Mouse (Mus musculus) forebrain, embryonic 13.5 days (tissue): ENCODE results near the gene Tmem56. TPM values are rescaled to one million over a fixed set of nuclear protein-coding genes. Genes with fewer than 3 reads are reported as not detected.
A peak's percentile ranks its signal among the peaks of the same experiment; 100 is the strongest.

ENCODE experiments used
- ATAC-seq: fragments of 200-750 bp; cut with Nextera tagmentation; 2 replicates; pipeline ENCODE4 v1.8.0; 2017
- H3K27ac ChIP-seq: fragments of 300-500 bp; sonication (generic); 2 replicates; pipeline ENCODE4 v1.5.1; 2015; ENCODE audit warnings: inconsistent platforms, mild to moderate bottlenecking, moderate library complexity
- H3K27me3 ChIP-seq: fragments of 300-500 bp; sonication (generic); 2 replicates; pipeline ENCODE4 v1.6.1; 2015; ENCODE audit warnings: mild to moderate bottlenecking, inconsistent platforms
- H3K36me3 ChIP-seq: fragments of 300-500 bp; sonication (generic); 2 replicates; pipeline ENCODE4 v1.6.1; 2015; ENCODE audit warnings: mild to moderate bottlenecking, inconsistent platforms; ENCODE audit not compliant: poor library complexity, severe bottlenecking
- H3K4me1 ChIP-seq: fragments of 300-500 bp; sonication (generic); 2 replicates; pipeline ENCODE4 v1.6.1; 2015; ENCODE audit warnings: inconsistent platforms
- H3K4me2 ChIP-seq: fragments of 300-500 bp; sonication (generic); 2 replicates; pipeline ENCODE4 v1.6.1; 2015; ENCODE audit warnings: inconsistent platforms, mild to moderate bottlenecking, moderate library complexity
- H3K4me3 ChIP-seq: fragments of 300-500 bp; sonication (generic); 2 replicates; pipeline ENCODE4 v1.5.1; 2015; ENCODE audit warnings: mild to moderate bottlenecking, inconsistent platforms
- H3K9ac ChIP-seq: fragments of 300-500 bp; sonication (generic); 2 replicates; pipeline ENCODE4 v1.6.1; 2015; ENCODE audit warnings: mild to moderate bottlenecking, inconsistent platforms
- H3K9me3 ChIP-seq: fragments of 300-500 bp; sonication (generic); replicated peaks from 2 replicates; pipeline ENCODE4 v1.6.1; 2016; ENCODE audit warnings: inconsistent platforms
- WGBS: fragments of 180-500 bp; shearing (Covaris S2); methylation state at CpG from one replicate; pipeline ENCODE4 v1.1.7; 2015; 5-methylcytosine and 5-hydroxymethylcytosine counted together
- polyA plus RNA-seq: library from polyadenylated mRNA; unstranded; fragments of >200 nt; fragmentation: Nextera tagmentation; extraction: Ambion mirVana; gene quantifications from 2 replicates; pipeline ENCODE4 v1.2.1, GENCODE M21; 2015

Tmem56 gene
- polyA plus RNA-seq, 1 experiment from 2014 or later = 2.1 TPM

DNA sequence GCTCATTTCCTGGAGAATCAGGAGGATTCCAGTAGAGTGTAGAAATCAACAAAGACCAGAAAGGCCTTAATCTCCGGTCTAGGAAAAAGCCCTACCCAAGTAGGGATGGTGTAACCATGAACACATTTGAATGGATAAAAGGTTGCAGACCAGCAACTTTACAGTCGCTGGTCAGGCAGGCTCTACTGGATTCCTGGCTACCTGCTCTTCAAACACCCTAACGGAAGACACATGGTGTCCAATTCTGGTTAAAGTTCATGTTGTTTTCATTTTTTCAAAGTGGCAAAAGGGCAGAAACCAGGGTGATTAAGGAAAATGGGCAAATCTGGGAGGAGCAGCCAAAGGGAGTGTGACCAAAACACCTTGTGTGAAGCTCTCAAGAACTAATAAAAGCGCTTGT, 5.9 kb downstream of the Tmem56 start:
- no peak for ATAC-seq
- Histone ChIP-seq H3K9ac (no peak overlapping the region), H3K4me1 (no peaks in the 10 kb centered on the region), H3K36me3 (no peaks in the 10 kb centered on the region), H3K27ac (no peak overlapping the region), H3K4me3 (no peak overlapping the region), H3K27me3 (no peaks in the 10 kb centered on the region), H3K9me3 (no peaks in the 10 kb centered on the region), H3K4me2 (no peak overlapping the region)
- 84% methylated on average over 4 of the region's 4 CpGs for WGBS

DNA sequence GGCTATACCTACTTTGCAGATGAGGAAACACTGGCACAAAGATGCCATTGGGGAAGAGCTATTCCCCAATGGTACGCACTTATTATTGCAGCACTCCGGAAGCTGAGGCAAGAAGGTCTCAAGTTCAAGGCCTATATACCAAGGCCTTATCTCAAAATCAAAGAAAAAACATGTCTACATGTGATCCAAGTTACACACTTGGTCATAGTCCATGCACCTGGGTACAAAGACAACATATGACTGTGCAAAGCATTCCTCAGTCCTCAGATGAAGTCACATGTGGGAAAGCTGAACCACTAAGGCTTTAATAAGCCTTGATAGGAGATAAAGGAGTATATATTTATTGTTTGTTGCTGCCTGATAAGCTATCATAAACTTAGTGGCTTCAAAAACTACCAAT, 8.9 kb downstream of the Tmem56 start:
- Histone ChIP-seq H3K4me3 (no peak overlapping the region), H3K36me3 (no peaks in the 10 kb centered on the region), H3K27ac (no peak overlapping the region), H3K9me3 (no peaks in the 10 kb centered on the region), H3K27me3 (no peaks in the 10 kb centered on the region), H3K4me1 (no peaks in the 10 kb centered on the region), H3K9ac (no peak overlapping the region), H3K4me2 (no peak overlapping the region)
- no peak for ATAC-seq
- 96% methylated on average over 2 of the region's 2 CpGs for WGBS

DNA sequence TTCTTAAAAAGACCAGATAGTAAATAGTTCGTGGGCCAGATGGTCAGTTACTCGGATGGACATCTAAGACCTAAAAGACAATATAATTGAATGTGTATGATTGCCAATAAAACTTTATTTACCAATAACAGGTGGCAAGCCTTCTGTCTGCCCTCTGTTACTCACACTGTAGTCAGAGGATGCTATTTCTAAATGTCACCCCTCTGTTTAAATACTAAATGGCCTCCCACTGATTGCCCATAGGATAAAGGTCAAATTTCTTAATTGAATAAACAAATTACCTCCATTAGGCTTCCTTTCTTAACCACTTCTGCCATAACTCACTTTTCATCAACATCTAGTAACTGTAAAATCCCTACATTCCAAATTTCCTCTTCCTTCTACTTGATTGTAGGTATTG, 10.3 kb downstream of the Tmem56 start:
- Histone ChIP-seq H3K36me3 (no peaks in the 10 kb centered on the region), H3K4me2 (no peak overlapping the region), H3K4me3 (no peak overlapping the region), H3K27me3 (no peaks in the 10 kb centered on the region), H3K4me1 (no peaks in the 10 kb centered on the region), H3K27ac (no peak overlapping the region), H3K9me3 (no peaks in the 10 kb centered on the region), H3K9ac (no peak overlapping the region)
- 85% methylated on average over 2 of the region's 2 CpGs for WGBS
- no peak for ATAC-seq

DNA sequence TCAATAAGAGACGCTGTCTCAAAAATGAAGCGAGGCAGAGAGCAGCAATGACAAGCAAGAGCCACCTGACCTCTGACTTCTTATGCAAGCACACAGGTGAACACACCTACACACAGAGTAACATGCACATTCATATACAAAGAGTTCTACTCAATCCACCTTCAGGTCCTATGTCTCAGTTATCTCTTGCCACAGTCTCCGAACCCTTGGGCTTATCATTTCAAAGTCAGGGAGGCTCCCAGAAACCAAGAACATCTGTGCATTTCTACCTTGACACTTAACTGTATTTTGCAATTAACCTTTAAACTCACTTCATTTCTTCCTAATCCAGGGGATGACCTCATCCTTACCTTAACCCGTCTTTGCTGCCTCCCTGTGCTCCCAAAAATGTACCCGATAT, 15.6 kb downstream of the Tmem56 start:
- ATAC-seq = no peak
- Histone ChIP-seq H3K4me1 (peaks cover 4% of the 10 kb centered on the region; the same call in 1 of the 2 replicates), H3K4me2 (no peak overlapping the region), H3K9ac (no peak overlapping the region), H3K4me3 (no peak overlapping the region), H3K9me3 (no peaks in the 10 kb centered on the region), H3K36me3 (no peaks in the 10 kb centered on the region), H3K27me3 (peaks cover 17% of the 10 kb centered on the region), H3K27ac (no peak overlapping the region)
- 87% methylated on average over 5 of the region's 5 CpGs for WGBS

DNA sequence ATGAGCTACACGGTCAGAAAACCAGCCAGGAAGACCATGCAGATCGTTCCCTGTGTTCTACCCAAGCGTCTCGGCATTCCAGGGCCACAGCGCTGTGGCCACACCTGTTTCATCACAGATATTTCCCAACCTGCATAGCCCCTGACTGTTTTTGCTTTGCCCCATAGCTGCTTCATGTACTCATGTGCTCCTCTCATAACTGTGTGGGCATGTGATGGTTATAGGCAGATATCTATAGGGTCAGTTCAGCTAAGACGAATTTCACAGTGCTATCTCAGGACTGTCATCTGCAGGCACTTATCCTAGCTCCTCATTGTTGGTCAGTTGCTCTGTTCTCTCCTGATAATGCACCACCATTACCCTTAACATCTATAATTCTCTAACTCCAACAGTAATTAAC, 18.7 kb downstream of the Tmem56 start:
- no peak overlapping the region for H3K9ac ChIP-seq
- 57% methylated on average over 6 of the region's 6 CpGs for WGBS
- peaks cover 40% of the 10 kb centered on the region for H3K27me3 ChIP-seq
- H3K9me3 ChIP-seq = no peaks in the 10 kb centered on the region
- H3K27ac ChIP-seq = no peak overlapping the region
- ATAC-seq = no peak
- peaks cover 9% of the 10 kb centered on the region; the same call in 1 of the 2 replicates for H3K4me1 ChIP-seq
- no peak overlapping the region for H3K4me2 ChIP-seq
- no peak overlapping the region for H3K4me3 ChIP-seq
- H3K36me3 ChIP-seq = no peaks in the 10 kb centered on the region

DNA sequence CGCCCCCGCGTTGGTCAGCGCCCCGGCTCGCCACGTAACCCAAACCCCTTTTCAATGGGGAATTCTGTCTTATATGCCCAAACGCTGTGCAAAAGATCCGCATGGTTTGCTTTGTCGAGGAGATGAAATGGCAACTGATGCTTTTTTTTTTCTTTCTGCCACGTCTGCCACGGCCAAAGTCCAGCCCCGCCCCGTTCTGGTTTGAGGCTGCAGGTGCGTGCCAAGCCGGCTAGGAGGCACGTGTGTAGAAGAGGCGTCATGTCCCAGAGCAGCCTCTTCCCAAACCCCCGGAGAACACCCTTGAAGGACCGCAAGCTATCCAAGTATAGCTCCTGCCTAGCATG, 19.7 kb downstream of the Tmem56 start:
- peaks cover 45% of the 10 kb centered on the region for H3K27me3 ChIP-seq

DNA sequence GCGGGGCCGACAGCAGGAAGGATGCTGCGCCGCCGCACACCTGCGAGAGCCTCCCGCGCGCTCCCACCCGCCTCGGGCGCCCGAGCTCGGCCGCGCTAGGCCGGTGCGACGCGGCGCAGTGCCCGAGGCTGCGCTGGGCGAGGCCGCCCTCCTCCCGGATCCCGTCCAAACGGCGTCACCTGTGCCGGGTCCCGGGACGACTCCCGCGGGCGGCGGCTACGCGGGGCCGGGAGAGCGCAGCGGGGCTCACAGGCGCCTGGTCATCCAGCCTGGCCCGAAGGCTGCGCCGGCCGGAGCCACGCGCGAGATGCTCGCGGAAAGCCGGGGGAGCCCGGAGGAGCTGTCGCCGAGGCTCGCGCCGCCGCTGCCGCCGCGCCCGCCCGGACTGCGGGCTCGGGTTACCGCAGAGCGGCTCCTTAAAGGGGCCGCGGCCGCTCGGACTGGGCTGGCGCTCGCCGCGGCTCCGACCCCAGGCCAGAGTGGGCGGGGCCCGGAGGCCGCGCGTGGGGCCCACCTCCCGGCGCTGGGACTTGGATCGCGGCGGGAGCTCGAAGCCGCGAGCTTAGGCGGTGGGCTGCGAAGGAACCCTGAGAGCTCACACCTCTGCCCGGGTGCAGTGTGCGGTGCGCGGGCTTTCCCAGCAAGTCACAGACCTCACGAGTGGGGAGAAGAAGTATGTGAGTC, 20.2 kb downstream of the Tmem56 start:
- WGBS = under 1% methylated on average over 81 of the region's 97 CpGs
- peak; percentile 91 for ATAC-seq

More for the DNA sequence above, 19.7 kb downstream of the Tmem56 start:
- Histone ChIP-seq H3K36me3 (no peaks in the 10 kb centered on the region), H3K4me2 (peak overlapping the region; percentile 86), H3K9ac (peak overlapping the region; percentile 77), H3K9me3 (no peaks in the 10 kb centered on the region), H3K27ac (no peak overlapping the region), H3K4me1 (peaks cover 18% of the 10 kb centered on the region), H3K4me3 (peak overlapping the region; percentile 68)
- ATAC-seq = peak; percentile 37
- 2% methylated on average over 20 of the region's 20 CpGs for WGBS

DNA sequence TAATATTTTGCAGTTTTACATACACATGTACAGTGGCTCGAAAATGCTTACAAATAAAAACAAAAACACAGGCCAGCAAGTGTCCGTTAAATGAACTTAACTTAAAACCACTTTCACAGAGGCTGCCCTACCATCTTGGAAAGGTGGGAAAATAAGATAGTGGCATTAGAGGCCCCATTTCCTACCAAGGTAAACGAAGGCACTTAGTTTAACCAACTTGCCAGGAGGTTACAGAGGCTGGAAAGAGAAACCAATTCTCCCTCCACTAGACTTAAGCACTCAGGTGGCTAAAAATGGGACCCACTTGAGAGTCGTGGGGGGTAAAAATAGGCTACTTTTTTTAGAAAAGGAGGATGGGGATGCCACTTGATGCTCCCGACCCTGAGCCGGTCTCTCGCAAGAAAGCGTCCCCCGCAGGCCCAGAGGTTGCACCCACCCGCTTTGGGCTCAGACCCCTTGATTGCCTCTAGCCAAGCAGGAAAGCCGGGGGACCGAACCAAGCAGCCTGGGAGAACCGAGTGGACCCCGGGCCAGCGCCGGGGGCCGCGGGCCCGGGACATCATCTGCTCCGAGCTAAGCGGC, 20.9 kb downstream of the Tmem56 start:
- no peaks in the 10 kb centered on the region for H3K36me3 ChIP-seq
- ATAC-seq = no peak
- H3K9ac ChIP-seq = peak overlapping the region; percentile 77
- H3K9me3 ChIP-seq = no peaks in the 10 kb centered on the region
- peak overlapping the region; percentile 86 for H3K4me2 ChIP-seq
- H3K4me1 ChIP-seq = peaks cover 18% of the 10 kb centered on the region
- peaks cover 45% of the 10 kb centered on the region for H3K27me3 ChIP-seq
- WGBS = 8% methylated on average over 21 of the region's 21 CpGs
- H3K4me3 ChIP-seq = peak overlapping the region; percentile 68
- H3K27ac ChIP-seq = no peak overlapping the region

More for the DNA sequence above, 20.2 kb downstream of the Tmem56 start:
- H3K36me3 ChIP-seq = no peaks in the 10 kb centered on the region
- H3K4me2 ChIP-seq = peak overlapping the region; percentile 86
- peak overlapping the region; percentile 77 for H3K9ac ChIP-seq
- H3K9me3 ChIP-seq = no peaks in the 10 kb centered on the region
- peak overlapping the region; percentile 68 for H3K4me3 ChIP-seq
- peak overlapping the region; percentile 25; the same call in 1 of the 2 replicates for H3K27ac ChIP-seq
- H3K4me1 ChIP-seq = peaks cover 18% of the 10 kb centered on the region
- H3K27me3 ChIP-seq = peaks cover 45% of the 10 kb centered on the region

DNA sequence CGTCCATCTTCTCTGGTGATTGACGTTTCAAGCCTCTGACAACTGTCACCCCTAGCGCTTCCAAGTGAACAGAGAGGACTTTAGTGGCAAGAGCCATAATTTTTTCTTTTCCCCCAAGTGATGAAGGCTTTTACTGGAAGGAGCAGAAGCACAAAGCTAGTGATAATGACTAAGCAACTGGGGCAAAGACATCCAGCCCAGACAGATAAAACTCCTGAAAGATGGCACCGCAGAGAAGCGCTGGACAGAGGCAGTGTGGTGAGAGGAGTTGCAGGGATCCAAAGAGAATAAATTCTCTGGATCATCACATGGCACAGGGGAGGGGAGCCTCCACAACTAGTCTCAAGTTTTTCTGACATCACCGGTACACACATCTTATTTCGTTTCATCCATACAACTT, 21.6 kb downstream of the Tmem56 start:
- Histone ChIP-seq H3K9me3 (no peaks in the 10 kb centered on the region), H3K4me2 (no peak overlapping the region), H3K27me3 (peaks cover 45% of the 10 kb centered on the region), H3K9ac (no peak overlapping the region), H3K27ac (no peak overlapping the region), H3K4me3 (no peak overlapping the region), H3K4me1 (peaks cover 18% of the 10 kb centered on the region), H3K36me3 (no peaks in the 10 kb centered on the region)
- WGBS = 65% methylated on average over 7 of the region's 7 CpGs
- no peak for ATAC-seq

DNA sequence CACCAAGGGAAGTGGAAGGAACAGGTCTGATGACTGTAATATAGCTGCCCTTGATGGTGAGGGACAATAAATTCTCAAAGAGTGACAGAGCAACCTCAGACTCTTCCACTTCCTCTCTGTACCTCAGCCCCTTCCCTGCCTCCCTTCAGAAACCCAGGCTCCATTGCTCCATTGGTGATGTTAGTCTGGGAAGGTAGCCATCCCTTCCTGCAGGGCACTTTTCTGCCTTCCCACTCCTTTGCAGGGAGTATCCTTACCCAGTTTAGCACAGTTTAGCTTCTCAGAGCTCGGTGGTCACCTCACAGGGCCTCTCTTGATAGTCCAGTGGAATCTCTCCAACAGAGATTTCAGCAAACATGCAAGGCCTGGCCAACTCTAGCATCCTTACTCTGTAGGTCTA, 22.1 kb downstream of the Tmem56 start:
- Histone ChIP-seq H3K27ac (no peak overlapping the region), H3K4me3 (no peak overlapping the region), H3K27me3 (peaks cover 45% of the 10 kb centered on the region), H3K9me3 (no peaks in the 10 kb centered on the region), H3K36me3 (no peaks in the 10 kb centered on the region), H3K9ac (no peak overlapping the region), H3K4me1 (peaks cover 18% of the 10 kb centered on the region), H3K4me2 (no peak overlapping the region)
- no peak for ATAC-seq
- WGBS = 77% methylated on average over 1 of the region's 1 CpGs

DNA sequence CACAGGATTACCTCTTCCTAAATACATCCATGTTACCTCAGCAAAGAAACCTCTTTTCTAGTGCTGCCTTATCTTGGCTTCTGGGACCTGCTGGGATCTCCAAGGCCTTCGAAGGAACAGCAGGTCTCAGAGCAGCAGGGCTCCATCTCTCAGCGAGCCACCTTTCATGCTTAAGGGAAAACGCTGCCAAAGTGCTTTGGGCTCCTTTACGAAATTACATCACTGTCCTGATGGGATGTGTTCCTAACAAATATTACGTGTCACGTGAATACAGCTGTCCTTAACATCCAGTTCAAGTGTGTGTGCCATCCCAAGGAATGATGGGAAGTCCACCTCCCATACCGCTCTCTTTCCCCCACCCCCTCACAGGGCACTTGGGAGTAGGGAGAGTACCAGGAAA, 22.9 kb downstream of the Tmem56 start:
- no peak for ATAC-seq
- peaks cover 18% of the 10 kb centered on the region for H3K4me1 ChIP-seq
- H3K9ac ChIP-seq = no peak overlapping the region
- H3K9me3 ChIP-seq = no peaks in the 10 kb centered on the region
- no peak overlapping the region for H3K27ac ChIP-seq
- no peak overlapping the region for H3K4me2 ChIP-seq
- H3K36me3 ChIP-seq = no peaks in the 10 kb centered on the region
- peaks cover 44% of the 10 kb centered on the region for H3K27me3 ChIP-seq
- no peak overlapping the region for H3K4me3 ChIP-seq
- 71% methylated on average over 7 of the region's 7 CpGs for WGBS

DNA sequence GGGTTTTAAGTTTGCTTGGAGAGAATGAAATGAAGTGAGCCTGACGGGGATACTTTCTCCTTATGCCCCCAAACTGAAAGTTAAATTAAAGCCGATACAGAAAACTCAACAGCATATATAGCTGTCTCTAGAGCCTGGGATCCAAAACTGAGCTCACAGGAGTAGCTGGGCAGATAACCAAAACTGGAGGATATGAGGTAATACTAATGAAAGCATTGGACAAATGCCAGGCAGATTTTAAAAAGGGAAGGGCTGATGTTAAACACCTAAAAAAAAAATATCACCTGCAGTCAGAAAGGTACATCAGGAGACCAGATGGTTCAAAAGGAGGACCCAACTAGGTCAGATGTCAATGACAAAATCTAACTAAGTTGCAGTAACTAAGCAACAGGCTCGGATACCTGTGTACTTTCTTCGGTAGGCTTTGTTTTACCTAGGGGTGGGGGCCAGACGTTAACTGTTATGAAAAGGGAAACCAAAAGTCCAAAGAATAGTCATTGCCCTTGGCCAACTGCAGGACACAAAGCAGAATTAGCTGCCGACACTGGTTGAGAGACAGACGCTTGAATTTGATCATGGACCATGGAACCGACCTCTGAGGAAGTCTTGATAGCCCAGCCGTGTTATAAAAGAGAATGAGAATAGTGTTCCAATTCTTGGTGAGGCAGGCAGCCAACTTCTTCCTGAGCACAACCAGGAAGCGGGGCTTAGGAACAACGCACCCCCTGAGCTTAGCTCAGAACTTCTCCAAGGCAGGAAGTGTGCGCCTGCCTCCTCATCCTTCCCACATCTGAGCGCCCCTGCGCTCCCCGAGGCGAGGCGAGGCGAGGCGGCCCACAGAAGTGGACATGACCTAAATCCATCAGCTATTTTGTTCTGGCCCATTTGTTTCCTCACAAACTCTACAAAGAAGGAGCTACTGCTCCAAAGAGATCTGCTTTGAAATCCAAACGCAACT, 24.1 kb downstream of the Tmem56 start:
- H3K27me3 ChIP-seq = peaks cover 33% of the 10 kb centered on the region
- WGBS = 81% methylated on average over 20 of the region's 20 CpGs
- H3K4me2 ChIP-seq = no peak overlapping the region
- H3K4me3 ChIP-seq = no peak overlapping the region
- no peak overlapping the region for H3K9ac ChIP-seq
- no peak overlapping the region for H3K27ac ChIP-seq
- H3K36me3 ChIP-seq = no peaks in the 10 kb centered on the region
- H3K4me1 ChIP-seq = peaks cover 18% of the 10 kb centered on the region
- no peak for ATAC-seq
- H3K9me3 ChIP-seq = no peaks in the 10 kb centered on the region
